In the genomic region with DNA sequence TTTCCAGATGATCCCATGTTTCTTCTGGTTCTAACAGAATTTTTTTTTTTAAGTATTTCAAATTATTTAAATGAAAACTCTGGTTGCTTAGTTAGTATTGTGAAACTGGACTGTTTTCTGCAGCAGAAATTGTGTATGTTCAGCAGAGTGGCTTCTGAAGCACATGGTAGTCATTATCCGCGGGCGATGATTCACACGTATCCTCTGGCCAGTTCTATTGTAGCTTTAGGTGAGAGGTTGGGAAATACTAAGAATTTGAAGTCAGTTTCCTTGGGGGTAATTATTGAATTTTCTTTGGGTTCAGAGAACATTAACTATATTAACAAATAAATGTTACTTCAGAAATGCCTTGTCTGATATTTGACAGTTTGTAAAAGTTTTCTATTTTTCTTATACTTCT, we compare ENCODE assay signal across 21 mouse cellular contexts. TPM values are rescaled to one million over a fixed set of nuclear protein-coding genes. Genes with fewer than 3 reads are reported as not detected.
DNase-seq lines count a peak whose midpoint lies in the region; ATAC-seq and TF ChIP-seq lines count a peak whose summit lies in the region.
"Had no signal": no experiment of that assay in that cellular context is flagged by ENCODE, and none has a peak within 500 bp of the region (broad histone marks: within the 10 kb centered on the region; RNA-seq: fewer than 3 reads in every experiment).

No protein-coding gene starts in this region.

- no peak for ATAC-seq in embryonic facial prominence, embryonic 11.5 days (replicated peaks; ENCODE audit: insufficient number of reproducible peaks, low FRiP score, low TSS enrichment, low read depth)
- ATAC-seq: forebrain, embryonic 15.5 days; intestine, embryonic 16.5 days had no signal

- no peak overlapping the region for H3K4me2 ChIP-seq in embryonic facial prominence, embryonic 11.5 days (ENCODE audit: low read depth, low read length)
- H3K4me2 ChIP-seq: forebrain, embryonic 15.5 days; heart, embryonic 11.5 days; heart, embryonic 15.5 days; hindbrain, embryonic 14.5 days had no signal

- H3K27ac ChIP-seq in embryonic facial prominence, embryonic 11.5 days (replicated peaks; ENCODE audit: low read depth, low read length), result no peak overlapping the region
- H3K27ac ChIP-seq: forebrain, embryonic 10.5 days; forebrain, embryonic 15.5 days; heart, adult 2 months; heart, embryonic 15.5 days; hindbrain, embryonic 14.5 days had no signal

- no peaks in the 10 kb centered on the region for H3K36me3 ChIP-seq in C2C12 (ENCODE audit: control insufficient read depth, insufficient read depth)
- H3K36me3 ChIP-seq in embryonic facial prominence, embryonic 11.5 days (replicated peaks; ENCODE audit: control insufficient read depth, insufficient read depth, low read depth, low read length), result no peaks in the 10 kb centered on the region
- H3K36me3 ChIP-seq: forebrain, embryonic 15.5 days; heart, embryonic 15.5 days had no signal

- peaks cover 85% of the 10 kb centered on the region for H3K79me2 ChIP-seq in C2C12 (ENCODE audit: control insufficient read depth, insufficient read depth)

- no peaks in the 10 kb centered on the region for H3K27me3 ChIP-seq in C2C12 (ENCODE audit: control insufficient read depth, insufficient read depth, insufficient read length)
- H3K27me3 ChIP-seq in embryonic facial prominence, embryonic 11.5 days (ENCODE audit: control insufficient read depth, insufficient read depth, low read length), result no peaks in the 10 kb centered on the region
- H3K27me3 ChIP-seq: CH12.LX; forebrain, embryonic 15.5 days; heart, embryonic 15.5 days had no signal

- H3K9ac ChIP-seq in embryonic facial prominence, embryonic 11.5 days (replicated peaks; ENCODE audit: low read length), result no peak overlapping the region
- H3K9ac ChIP-seq: forebrain, embryonic 15.5 days; heart, embryonic 15.5 days; hindbrain, embryonic 14.5 days had no signal

- no peak overlapping the region for H3ac ChIP-seq in C2C12 (ENCODE audit: control insufficient read depth, insufficient read length, low read depth)

- peaks cover 19% of the 10 kb centered on the region for H3K79me3 ChIP-seq in C2C12 (ENCODE audit: low read depth)

- DNase-seq in brain, adult 2 months (ENCODE audit: low read depth, low spot score), result peak; percentile 24
- DNase-seq in embryonic facial prominence, embryonic 11.5 days (ENCODE audit: low spot score), result peak; percentile 48
- DNase-seq in gastrocnemius, postnatal 25 days, result no peak
- no peak for DNase-seq in kidney, adult 18-20 months
- DNase-seq in right cerebral cortex, postnatal 36 days (ENCODE audit: low spot score in 2 of 2), result no peak
- DNase-seq: adrenal gland, adult 8-10 months; cerebellum, adult 11-12 months; cerebellum, adult 9-10 months; cerebellum, postnatal 25 days; gastrocnemius, postnatal 10 days; heart, adult 2 months; heart, postnatal 14 days; kidney, adult 8-10 months had no signal

- WGBS in embryonic facial prominence, embryonic 11.5 days, result 26% methylated on average over 4 of the region's 4 CpGs

- TF ChIP-seq CTCF in C2C12 (IDR thresholded peaks at IDR 0.05; ENCODE audit: control insufficient read depth, insufficient read depth, insufficient read length), result no peak

- no peak overlapping the region for H3K4me3 ChIP-seq in C2C12 (ENCODE audit: insufficient read depth, poor library complexity, severe bottlenecking)
- H3K4me3 ChIP-seq in embryonic facial prominence, embryonic 11.5 days (ENCODE audit: low read depth, low read length), result no peak overlapping the region
- H3K4me3 ChIP-seq: forebrain, embryonic 10.5 days; forebrain, embryonic 15.5 days; heart, adult 2 months; heart, embryonic 15.5 days had no signal

- H3K9me3 ChIP-seq in embryonic facial prominence, embryonic 11.5 days (replicated peaks; ENCODE audit: control insufficient read depth, low read length), result no peaks in the 10 kb centered on the region
- H3K9me3 ChIP-seq: forebrain, embryonic 10.5 days; forebrain, embryonic 15.5 days; heart, embryonic 15.5 days had no signal

- no peaks in the 10 kb centered on the region for H3K4me1 ChIP-seq in embryonic facial prominence, embryonic 11.5 days (ENCODE audit: control insufficient read depth, insufficient read depth, low read length)
- H3K4me1 ChIP-seq: forebrain, embryonic 10.5 days; forebrain, embryonic 15.5 days had no signal

TF ChIP-seq in C2C12, 6 proteins besides CTCF, POLR2A, EP300 and RAD21:
- peak; percentile 89 for TF ChIP-seq MAX (IDR thresholded peaks at IDR 0.05)
- no peak for TF ChIP-seq USF1 (IDR thresholded peaks at IDR 0.05; ENCODE audit: low read depth)
- no peak for TF ChIP-seq MYOD1 (IDR thresholded peaks at IDR 0.05; ENCODE audit: control insufficient read depth, insufficient read length, low read depth)
- TF ChIP-seq MYOG (IDR thresholded peaks at IDR 0.05; ENCODE audit: control insufficient read depth, extremely low read depth, insufficient read length), result no peak
- peak; percentile 81 for TF ChIP-seq CEBPB (IDR thresholded peaks at IDR 0.05; ENCODE audit: low read depth)

RNA-seq across cellular contexts. Expression of a gene that starts 10.1 kb away (rescaled TPM):
- polyA plus RNA-seq in C2C12 (2012; fragmentation: generic; extraction: Trizol), result 1.8 TPM
- 19.9 and 21.8 TPM in 2 replicates for polyA plus RNA-seq in embryonic facial prominence, embryonic 11.5 days (2014; fragmentation: Nextera tagmentation; extraction: Ambion mirVana)
- 10 to 100 TPM; 24.2 to 27.4 TPM for total RNA-seq in gastrocnemius, postnatal 25 days (2021)

Comparison
In these comparisons a context has a peak if more than half of its experiments do, and no peak if none do; other contexts are left out.
1. DNase-seq: peak in brain, adult 2 months (single experiment) and embryonic facial prominence, embryonic 11.5 days (single experiment); none in gastrocnemius, postnatal 25 days (single experiment), kidney, adult 18-20 months (single experiment) and right cerebral cortex, postnatal 36 days (0 of 2).